Mouse (Mus musculus): Measurements from ENCODE around the gene Fut2. TPM values are rescaled to one million over a fixed set of nuclear protein-coding genes. Genes with fewer than 3 reads are reported as not detected.

The Fut2 gene
- polyA plus RNA-seq, 1 experiment = 0.21 TPM

- Histone ChIP-seq H3K4me3 (ENCODE audit: insufficient read depth, low read length) (no peak overlapping the region), H3K4me1 (ENCODE audit: control insufficient read depth, insufficient read depth, low read length) (no peaks in the 10 kb centered on the region), H3K27ac (ENCODE audit: insufficient read depth, low read length) (no peak overlapping the region)
- no peak for TF ChIP-seq POLR2A (IDR thresholded peaks at IDR 0.05; ENCODE audit: extremely low read depth, insufficient read depth, low read length)
- TF ChIP-seq CTCF (IDR thresholded peaks at IDR 0.05; ENCODE audit: extremely low read depth, insufficient read depth, low read length) = no peak
Observed at GRCm38 (mm10) chr7:45619592-45619991, 46.6 kb downstream of the Fut2 start.

GRCm38 (mm10) chr7:45618316-45618715 lies 47.9 kb downstream of the Fut2 start:
- no peaks in the 10 kb centered on the region for H3K4me1 ChIP-seq (ENCODE audit: control insufficient read depth, insufficient read depth, low read length)
- TF ChIP-seq POLR2A (IDR thresholded peaks at IDR 0.05; ENCODE audit: extremely low read depth, insufficient read depth, low read length) (no peak), CTCF (IDR thresholded peaks at IDR 0.05; ENCODE audit: extremely low read depth, insufficient read depth, low read length) (no peak)
- no peak overlapping the region for H3K4me3 ChIP-seq (ENCODE audit: insufficient read depth, low read length)
- H3K27ac ChIP-seq (ENCODE audit: insufficient read depth, low read length) = no peak overlapping the region

- Histone ChIP-seq H3K27ac (ENCODE audit: insufficient read depth, low read length) (no peak within 1 kb of the TSS), H3K4me1 (ENCODE audit: control insufficient read depth, insufficient read depth, low read length) (no peaks in the 10 kb centered on the region)
- TF ChIP-seq CTCF (IDR thresholded peaks at IDR 0.05; ENCODE audit: extremely low read depth, insufficient read depth, low read length) (no peak), POLR2A (IDR thresholded peaks at IDR 0.05; ENCODE audit: extremely low read depth, insufficient read depth, low read length) (no peak)
Observed at GRCm38 (mm10) chr7:45617042-45617695, 49.0 kb downstream of the Fut2 start, which contains the start of gene Fut1. Gene Fut1, plus strand, starts transcription at chr7:45617289.

GRCm38 (mm10) chr7:45616277-45616676 lies 49.9 kb downstream of the Fut2 start:
- Histone ChIP-seq H3K27ac (ENCODE audit: insufficient read depth, low read length) (no peak overlapping the region), H3K4me3 (ENCODE audit: insufficient read depth, low read length) (no peak overlapping the region), H3K4me1 (ENCODE audit: control insufficient read depth, insufficient read depth, low read length) (no peaks in the 10 kb centered on the region)
- TF ChIP-seq CTCF (IDR thresholded peaks at IDR 0.05; ENCODE audit: extremely low read depth, insufficient read depth, low read length) (no peak), POLR2A (IDR thresholded peaks at IDR 0.05; ENCODE audit: extremely low read depth, insufficient read depth, low read length) (no peak)

More at GRCm38 (mm10) chr7:45617042-45617695, 49.0 kb downstream of the Fut2 start, which contains the start of gene Fut1:
- H3K4me3 ChIP-seq (ENCODE audit: insufficient read depth, low read length) = no peak within 1 kb of the TSS

- Histone ChIP-seq H3K4me1 (ENCODE audit: control insufficient read depth, insufficient read depth, low read length) (no peaks in the 10 kb centered on the region), H3K27ac (ENCODE audit: insufficient read depth, low read length) (no peak overlapping the region), H3K4me3 (ENCODE audit: insufficient read depth, low read length) (no peak overlapping the region)
- TF ChIP-seq POLR2A (IDR thresholded peaks at IDR 0.05; ENCODE audit: extremely low read depth, insufficient read depth, low read length) (no peak), CTCF (IDR thresholded peaks at IDR 0.05; ENCODE audit: extremely low read depth, insufficient read depth, low read length) (no peak)
Observed at GRCm38 (mm10) chr7:45609511-45609910, 56.7 kb downstream of the Fut2 start.

GRCm38 (mm10) chr7:45605704-45606289 lies 60.4 kb downstream of the Fut2 start:
- TF ChIP-seq CTCF (IDR thresholded peaks at IDR 0.05; ENCODE audit: extremely low read depth, insufficient read depth, low read length) = no peak
- TF ChIP-seq POLR2A (IDR thresholded peaks at IDR 0.05; ENCODE audit: extremely low read depth, insufficient read depth, low read length) = no peak
- Histone ChIP-seq H3K27ac (ENCODE audit: insufficient read depth, low read length) (no peak overlapping the region), H3K4me3 (ENCODE audit: insufficient read depth, low read length) (no peak overlapping the region), H3K4me1 (ENCODE audit: control insufficient read depth, insufficient read depth, low read length) (no peaks in the 10 kb centered on the region)

- no peak for TF ChIP-seq POLR2A (IDR thresholded peaks at IDR 0.05; ENCODE audit: extremely low read depth, insufficient read depth, low read length)
- TF ChIP-seq CTCF (IDR thresholded peaks at IDR 0.05; ENCODE audit: extremely low read depth, insufficient read depth, low read length) = no peak
Observed at GRCm38 (mm10) chr7:45598960-45599879, 67.0 kb downstream of the Fut2 start.

More at GRCm38 (mm10) chr7:45598960-45599879, 67.0 kb downstream of the Fut2 start:
- Histone ChIP-seq H3K4me1 (ENCODE audit: control insufficient read depth, insufficient read depth, low read length) (no peaks in the 10 kb centered on the region), H3K27ac (ENCODE audit: insufficient read depth, low read length) (no peak overlapping the region), H3K4me3 (ENCODE audit: insufficient read depth, low read length) (no peak overlapping the region)

Other genes starting within 250 kb of the Fut2 start
- 0.17 TPM in 1 of 2 replicates, not detected in the other for gene Lhb, start 245.6 kb downstream of the Fut2 start, polyA plus RNA-seq (2012; rRNA removed)
- 25.7 and 26.4 TPM in 2 replicates for gene Gys1, start 231.6 kb downstream of the Fut2 start, polyA plus RNA-seq (2012; rRNA removed)
- gene Ruvbl2, start 228.3 kb downstream of the Fut2 start, polyA plus RNA-seq (2012; rRNA removed) = 41.7 and 47.4 TPM in 2 replicates
- gene Ftl1, start 206.5 kb downstream of the Fut2 start, polyA plus RNA-seq (2012; rRNA removed) = 588 and 637 TPM in 2 replicates
- gene Bax, start 199.5 kb downstream of the Fut2 start, polyA plus RNA-seq (2012; rRNA removed) = 99.4 and 103 TPM in 2 replicates
- gene Tulp2, start 184.5 kb downstream of the Fut2 start, polyA plus RNA-seq (2012; rRNA removed) = 0.11 and 0.13 TPM in 2 replicates
- 0.19 TPM in 1 of 2 replicates, not detected in the other for gene Gm45808, start 179.6 kb downstream of the Fut2 start, polyA plus RNA-seq (2012; rRNA removed)
- 5.9 and 6.5 TPM in 2 replicates for gene Dhdh, start 177.6 kb downstream of the Fut2 start, polyA plus RNA-seq (2012; rRNA removed)
- gene Nucb1, start 156.0 kb downstream of the Fut2 start, polyA plus RNA-seq (2012; rRNA removed) = 88.2 and 99.6 TPM in 2 replicates
- gene Ppp1r15a, start 140.1 kb downstream of the Fut2 start, polyA plus RNA-seq (2012; rRNA removed) = 19.4 and 20.0 TPM in 2 replicates
- gene Plekha4, start 140.1 kb downstream of the Fut2 start, polyA plus RNA-seq (2012; rRNA removed) = 5.1 and 6.3 TPM in 2 replicates
- gene Hsd17b14, start 111.5 kb downstream of the Fut2 start, polyA plus RNA-seq (2012; rRNA removed) = 0.45 and 0.54 TPM in 2 replicates
- 26.1 and 26.5 TPM in 2 replicates for gene Bcat2, start 96.2 kb downstream of the Fut2 start, polyA plus RNA-seq (2012; rRNA removed)
- not detected in 2 replicates for gene Fgf21, start 50.9 kb downstream of the Fut2 start, polyA plus RNA-seq (2012; rRNA removed)
- 0.09 and 0.15 TPM in 2 replicates for gene Fut1, start 49.1 kb downstream of the Fut2 start, polyA plus RNA-seq (2012; rRNA removed)
- 0.09 and 0.13 TPM in 2 replicates for gene Izumo1, start 44.6 kb downstream of the Fut2 start, polyA plus RNA-seq (2012; rRNA removed)
- 6.9 and 7.8 TPM in 2 replicates for gene Rasip1, start 38.9 kb downstream of the Fut2 start, polyA plus RNA-seq (2012; rRNA removed)
- gene Mamstr, start 26.4 kb downstream of the Fut2 start, polyA plus RNA-seq (2012; rRNA removed) = 5.2 and 7.1 TPM in 2 replicates
- gene Ntn5, start 17.6 kb upstream of the Fut2 start, polyA plus RNA-seq (2012; rRNA removed) = 20.9 and 26.3 TPM in 2 replicates
- 6.6 and 8.0 TPM in 2 replicates for gene Sec1, start 28.0 kb upstream of the Fut2 start, polyA plus RNA-seq (2012; rRNA removed)
- 351 and 377 TPM in 2 replicates for gene Car11, start 33.4 kb upstream of the Fut2 start, polyA plus RNA-seq (2012; rRNA removed)
- 251 and 257 TPM in 2 replicates for gene Dbp, start 38.7 kb upstream of the Fut2 start, polyA plus RNA-seq (2012; rRNA removed)
- gene Rpl18, start 49.1 kb upstream of the Fut2 start, polyA plus RNA-seq (2012; rRNA removed) = 255 and 261 TPM in 2 replicates
- gene Sphk2, start 51.6 kb upstream of the Fut2 start, polyA plus RNA-seq (2012; rRNA removed) = 22.5 and 23.5 TPM in 2 replicates
- 0.19 and 0.21 TPM in 2 replicates for gene Fam83e, start 54.8 kb upstream of the Fut2 start, polyA plus RNA-seq (2012; rRNA removed)
- gene Spaca4, start 59.4 kb upstream of the Fut2 start, polyA plus RNA-seq (2012; rRNA removed) = not detected in 2 replicates
- 191 and 227 TPM in 2 replicates for gene Lmtk3, start 117.3 kb upstream of the Fut2 start, polyA plus RNA-seq (2012; rRNA removed)
- 26.6 and 29.3 TPM in 2 replicates for gene Sult2b1, start 118.3 kb upstream of the Fut2 start, polyA plus RNA-seq (2012; rRNA removed)
- 161 and 162 TPM in 2 replicates for gene Cyth2, start 148.2 kb upstream of the Fut2 start, polyA plus RNA-seq (2012; rRNA removed)
- 1.8 and 2.6 TPM in 2 replicates for gene Kcnj14, start 158.4 kb upstream of the Fut2 start, polyA plus RNA-seq (2012; rRNA removed)
- gene Grwd1, start 164.6 kb upstream of the Fut2 start, polyA plus RNA-seq (2012; rRNA removed) = 15.7 and 17.5 TPM in 2 replicates
- 106 and 107 TPM in 2 replicates for gene Kdelr1, start 206.4 kb upstream of the Fut2 start, polyA plus RNA-seq (2012; rRNA removed)
- 9.0 and 10.0 TPM in 2 replicates for gene Grin2d, start 212.0 kb upstream of the Fut2 start, polyA plus RNA-seq (2012; rRNA removed)
- 0.31 TPM in 1 of 2 replicates, not detected in the other for gene Syngr4, start 230.3 kb upstream of the Fut2 start, polyA plus RNA-seq (2012; rRNA removed)
- gene Tmem143, start 230.5 kb upstream of the Fut2 start, polyA plus RNA-seq (2012; rRNA removed) = 32.5 and 35.0 TPM in 2 replicates

All from cortical plate, adult 2 months (tissue).